Mouse (Mus musculus) R1 (cell line): Measurements from ENCODE around the gene Cfap74.

ENCODE experiments used
- DNase-seq: peaks from one replicate; pipeline ENCODE4 v3.0.0-alpha.2; 2018; ENCODE audit warnings: low read depth, low spot score

The Cfap74 gene

GRCm38 (mm10) chr4:155497963-155498362 is 89.0 kb downstream of the Cfap74 start:
- DNase-seq = no peak

DNA sequence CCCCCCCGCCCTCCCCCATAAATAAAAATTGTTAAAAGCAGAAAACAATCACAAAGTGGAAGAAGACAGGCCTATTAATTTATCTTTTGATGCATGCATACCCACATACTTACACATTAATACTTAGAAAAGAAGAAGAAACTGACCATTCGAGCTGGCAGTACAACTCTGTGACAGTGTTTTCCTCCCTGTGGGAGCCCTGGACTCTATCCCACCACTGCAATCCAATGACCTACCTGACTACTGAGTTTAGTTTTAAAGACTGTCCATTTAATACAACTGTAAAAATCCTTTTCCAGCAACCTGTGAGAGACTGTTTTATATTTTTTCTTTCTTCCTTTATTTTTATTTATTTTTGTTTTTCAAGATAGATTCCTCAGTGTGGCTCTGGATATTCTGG is 92.1 kb downstream of the Cfap74 start:
- no peak for DNase-seq

DNA sequence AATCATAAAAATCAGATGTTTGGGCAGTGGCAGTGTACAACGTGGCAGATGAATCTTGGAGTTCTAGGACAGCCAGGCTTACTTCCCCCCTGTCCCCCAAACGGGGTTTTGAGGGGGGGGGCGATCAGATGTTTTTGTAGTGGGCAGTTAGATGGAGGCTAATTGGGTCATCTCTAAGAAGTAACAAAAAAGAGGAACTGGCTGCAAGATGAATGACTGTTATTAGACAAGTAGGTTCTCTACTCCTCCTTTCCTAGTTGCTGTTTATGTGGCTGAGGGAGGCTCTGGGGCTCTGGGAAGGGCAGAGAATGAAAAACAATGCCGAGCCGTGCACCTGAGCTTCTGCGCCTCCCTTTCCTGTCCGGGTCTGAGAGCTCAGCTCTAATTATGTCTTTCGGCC is 96.1 kb downstream of the Cfap74 start:
- DNase-seq = no peak

DNA sequence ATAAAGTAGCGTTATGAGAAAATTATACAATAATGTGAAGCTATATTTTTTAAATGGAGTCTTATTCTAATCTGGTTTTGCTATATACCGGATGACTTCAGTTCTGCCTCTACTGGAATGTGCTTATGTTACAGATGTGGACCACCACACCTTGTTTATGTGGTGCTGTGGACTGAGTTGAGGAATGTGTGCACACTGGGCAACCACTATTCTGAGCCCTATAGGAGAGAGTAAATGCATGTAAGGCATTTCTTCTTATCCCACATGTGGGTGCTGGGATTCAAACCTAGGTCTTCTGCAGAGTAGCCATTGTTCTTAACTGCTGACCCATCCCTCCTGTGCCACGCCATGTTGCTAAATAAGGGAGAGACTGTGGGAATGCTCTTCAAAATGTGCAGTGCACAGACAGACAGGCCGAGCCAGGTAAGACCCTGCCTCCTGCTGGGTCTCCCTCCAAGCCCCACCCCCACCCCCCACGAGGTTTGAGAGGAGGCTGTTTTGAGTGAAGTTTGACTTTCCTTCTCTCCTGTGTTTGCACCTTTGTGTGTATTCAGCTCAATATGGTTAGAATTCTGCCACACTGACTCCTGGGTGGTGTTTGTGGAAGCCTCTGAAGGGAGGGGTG is 96.8 kb downstream of the Cfap74 start:
- peak; percentile 57 for DNase-seq

DNA sequence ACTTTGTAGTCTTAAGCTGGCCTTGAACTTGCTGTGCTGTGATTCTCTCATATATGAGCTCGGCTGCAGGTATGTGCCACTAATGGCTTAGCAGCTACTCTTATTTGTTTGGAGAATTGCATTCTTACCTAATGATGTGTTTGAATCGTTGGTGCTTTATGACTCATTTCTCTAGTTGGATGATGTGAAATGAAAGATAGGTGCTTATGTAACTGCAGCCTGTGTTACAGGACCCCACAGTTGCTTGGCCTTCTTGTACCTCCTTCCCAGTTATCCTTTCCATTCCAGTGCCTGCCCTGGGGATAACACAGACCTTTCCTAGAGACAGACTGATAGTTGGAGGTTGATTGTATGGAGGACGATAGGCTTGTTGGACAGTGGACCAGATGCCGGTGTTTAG is 99.6 kb downstream of the Cfap74 start:
- no peak for DNase-seq

DNA sequence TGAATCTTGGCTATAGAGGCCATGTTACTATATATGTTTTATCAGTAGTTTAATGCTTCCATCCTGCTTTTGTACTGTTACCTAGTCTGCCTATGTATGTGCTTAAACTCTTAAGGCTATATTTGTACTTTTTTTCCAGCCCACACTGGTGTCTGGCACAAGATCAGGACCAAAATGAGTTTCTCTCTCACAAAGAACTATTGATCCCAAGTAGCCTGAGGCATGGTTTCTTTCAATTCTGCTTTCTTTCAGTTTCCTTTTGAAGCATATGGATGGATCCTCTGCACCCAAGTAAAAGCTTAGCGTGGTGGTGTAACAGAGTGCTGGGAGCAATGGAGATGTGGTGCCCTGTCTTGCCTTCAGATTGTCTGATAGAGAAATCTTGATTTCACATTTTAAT is 102.0 kb downstream of the Cfap74 start:
- no peak for DNase-seq

- DNase-seq = no peak
Observed at GRCm38 (mm10) chr4:155514810-155515209, 105.8 kb downstream of the Cfap74 start.
